Mouse (Mus musculus) C2C12 (cell line): Measurements from ENCODE around the gene Olfr1262. TPM values are rescaled to one million over a fixed set of nuclear protein-coding genes. Genes with fewer than 3 reads are reported as not detected.

ENCODE experiments used
- H3K27me3 ChIP-seq: one replicate; pipeline ENCODE4 v1.6.1; 2011; ENCODE audit not compliant: control insufficient read depth, insufficient read depth, insufficient read length
- H3K36me3 ChIP-seq: one replicate; pipeline ENCODE4 v1.6.1; 2011; ENCODE audit not compliant: control insufficient read depth, insufficient read depth
- H3K4me3 ChIP-seq: one replicate; pipeline ENCODE4 v1.5.1; 2011; ENCODE audit warnings: mild to moderate bottlenecking, control low read depth; ENCODE audit not compliant: poor library complexity, insufficient read depth, severe bottlenecking
- H3K79me2 ChIP-seq: one replicate; pipeline ENCODE4 v1.6.1; 2011; ENCODE audit not compliant: control insufficient read depth, insufficient read depth
- H3K79me3 ChIP-seq: one replicate; pipeline ENCODE4 v1.6.1; 2011; ENCODE audit warnings: low read depth, control low read depth
- H3ac ChIP-seq: one replicate; pipeline ENCODE3; 2011; ENCODE audit warnings: low read depth; ENCODE audit not compliant: control insufficient read depth, insufficient read length
- CEBPB ChIP-seq: IDR thresholded peaks from one replicate; pipeline ENCODE4 v1.6.1; 2011; ENCODE audit warnings: low read depth, mild to moderate bottlenecking, control low read depth, moderate library complexity
- CTCF ChIP-seq: IDR thresholded peaks from one replicate; pipeline ENCODE4 v1.5.1; 2011; ENCODE audit not compliant: control insufficient read depth, insufficient read depth, insufficient read length
- FOSL1 ChIP-seq: IDR thresholded peaks from one replicate; pipeline ENCODE4 v1.8.0; 2011; ENCODE audit warnings: mild to moderate bottlenecking, low read length; ENCODE audit not compliant: poor library complexity, insufficient read depth, severe bottlenecking
- MAX ChIP-seq: IDR thresholded peaks from one replicate; pipeline ENCODE4 v1.6.1; 2011; ENCODE audit warnings: mild to moderate bottlenecking, control low read depth
- MYOD1 ChIP-seq: IDR thresholded peaks from one replicate; pipeline ENCODE4 v1.6.1; 2011; ENCODE audit warnings: low read depth; ENCODE audit not compliant: control insufficient read depth, insufficient read length
- MYOG ChIP-seq: IDR thresholded peaks from one replicate; pipeline ENCODE4 v1.6.1; 2011; ENCODE audit not compliant: control insufficient read depth, insufficient read length; ENCODE audit errors: extremely low read depth
- USF1 ChIP-seq: IDR thresholded peaks from one replicate; pipeline ENCODE4 v1.6.1; 2011; ENCODE audit warnings: low read depth, mild to moderate bottlenecking, control low read depth, moderate library complexity
- long read RNA-seq, 2 experiments: library from polyadenylated mRNA; unstranded; transcript quantifications; one replicate each; pipeline ENCODE4 v2.0.0; 2019 to 2020
- polyA plus RNA-seq: library from polyadenylated mRNA; unstranded; fragments of >200 nt; fragmentation: generic; extraction: Trizol; gene quantifications from one replicate; pipeline ENCODE4 v1.2.1, GENCODE M21; 2012; ENCODE audit warnings: missing spikeins

Gene Olfr1262
- polyA plus RNA-seq, result not detected
- long read RNA-seq, experiment 1, result 0 reads
- long read RNA-seq, experiment 2, result 0 reads

GRCm38 (mm10) chr2:89999845-90000244 lies at the start of gene Olfr1262:
Olfr1262 (plus strand) TSS chr2:90000145.
- no peak for TF ChIP-seq MYOG
- no peak for TF ChIP-seq CEBPB
- no peak for TF ChIP-seq MAX
- no peak for TF ChIP-seq CTCF
- TF ChIP-seq FOSL1, result no peak
- no peak for TF ChIP-seq MYOD1
- TF ChIP-seq USF1, result no peak
- Histone ChIP-seq H3K79me3 (no peaks in the 10 kb centered on the region), H3K79me2 (no peaks in the 10 kb centered on the region), H3K4me3 (no peak within 1 kb of the TSS), H3K27me3 (no peaks in the 10 kb centered on the region), H3K36me3 (no peaks in the 10 kb centered on the region), H3ac (no peak within 1 kb of the TSS)

DNA sequence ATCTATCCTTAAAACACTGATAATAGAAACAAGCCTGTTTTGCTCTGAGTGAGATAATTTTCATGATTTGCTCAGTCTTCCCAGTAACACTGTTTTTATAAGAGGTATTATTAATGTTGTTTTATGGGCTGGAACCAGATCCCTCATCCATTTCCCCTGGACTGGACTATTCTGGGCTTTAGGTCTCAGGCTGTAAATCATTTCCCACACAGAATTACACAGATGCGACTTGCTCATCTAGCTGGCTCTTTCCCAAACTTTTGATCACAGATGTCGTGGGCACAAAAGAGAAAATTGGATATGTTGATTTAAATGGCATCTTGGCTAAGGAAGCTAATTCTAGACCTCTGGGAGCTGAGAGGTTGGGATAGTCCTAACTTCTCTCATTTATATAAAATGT lies 25.8 kb upstream of the Olfr1262 start, which contains the start of gene Olfr1260:
Gene Olfr1260, plus strand, starts transcription at position 157 of the 400 bp plus-strand sequence.
- no peaks in the 10 kb centered on the region for H3K36me3 ChIP-seq
- H3ac ChIP-seq, result no peak within 1 kb of the TSS
- H3K27me3 ChIP-seq, result no peaks in the 10 kb centered on the region
- no peak for TF ChIP-seq USF1
- TF ChIP-seq CTCF, result no peak
- TF ChIP-seq MYOG, result no peak
- TF ChIP-seq MYOD1, result no peak
- TF ChIP-seq CEBPB, result no peak
- no peak for TF ChIP-seq FOSL1
- TF ChIP-seq MAX, result no peak
- no peaks in the 10 kb centered on the region for H3K79me3 ChIP-seq
- H3K79me2 ChIP-seq, result no peaks in the 10 kb centered on the region
- H3K4me3 ChIP-seq, result no peak within 1 kb of the TSS

DNA sequence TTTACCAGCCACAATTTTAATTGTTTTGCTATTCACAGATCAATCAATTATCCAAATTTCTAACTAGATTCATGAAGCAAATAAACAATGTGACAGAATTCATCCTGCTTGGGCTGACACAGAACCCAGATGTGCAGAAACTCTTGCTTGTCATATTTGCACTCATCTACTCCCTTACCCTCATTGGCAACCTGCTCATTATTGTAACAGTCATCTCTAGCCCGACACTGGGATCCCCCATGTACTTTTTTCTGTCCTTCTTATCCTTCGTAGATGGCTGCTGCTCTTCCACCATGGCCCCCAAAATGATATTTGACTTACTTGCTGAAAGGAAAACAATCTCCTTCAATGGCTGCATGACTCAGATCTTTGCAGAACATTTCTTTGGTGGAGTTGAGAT lies 22.2 kb upstream of the Olfr1262 start:
- H3K36me3 ChIP-seq, result no peaks in the 10 kb centered on the region
- H3K79me2 ChIP-seq, result no peaks in the 10 kb centered on the region
- no peak overlapping the region for H3K4me3 ChIP-seq
- TF ChIP-seq CTCF (no peak), MYOD1 (no peak), USF1 (no peak), CEBPB (no peak), FOSL1 (no peak), MYOG (no peak), MAX (no peak)
- no peaks in the 10 kb centered on the region for H3K27me3 ChIP-seq
- no peaks in the 10 kb centered on the region for H3K79me3 ChIP-seq
- H3ac ChIP-seq, result no peak overlapping the region

DNA sequence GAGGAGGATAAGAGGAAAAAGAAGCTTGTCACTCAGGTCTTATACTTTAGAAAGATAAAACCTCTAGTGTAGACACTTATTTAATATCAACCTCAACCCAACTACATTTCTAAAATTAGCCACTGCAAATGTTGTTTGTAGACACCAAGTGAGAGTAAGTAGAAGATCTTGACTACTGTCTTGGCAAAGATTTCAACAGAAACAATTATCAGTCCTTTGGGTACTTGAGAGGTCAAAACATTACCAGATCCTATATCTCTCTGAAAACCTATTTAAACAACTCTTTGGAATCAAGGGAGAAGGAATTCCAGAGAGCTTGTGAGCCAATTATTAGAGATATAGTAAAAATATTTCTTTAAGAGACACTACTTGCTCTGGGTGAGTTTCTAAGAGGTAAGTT lies 9.0 kb upstream of the Olfr1262 start, which contains the start of gene Olfr1261:
Gene Olfr1261, plus strand, starts transcription at position 301 of the 400 bp plus-strand sequence.
- Histone ChIP-seq H3K27me3 (no peaks in the 10 kb centered on the region), H3K79me3 (no peaks in the 10 kb centered on the region), H3K79me2 (no peaks in the 10 kb centered on the region), H3K4me3 (no peak within 1 kb of the TSS), H3ac (no peak within 1 kb of the TSS), H3K36me3 (no peaks in the 10 kb centered on the region)
- TF ChIP-seq MYOG (no peak), CTCF (no peak), MAX (no peak), USF1 (no peak), CEBPB (no peak)

DNA sequence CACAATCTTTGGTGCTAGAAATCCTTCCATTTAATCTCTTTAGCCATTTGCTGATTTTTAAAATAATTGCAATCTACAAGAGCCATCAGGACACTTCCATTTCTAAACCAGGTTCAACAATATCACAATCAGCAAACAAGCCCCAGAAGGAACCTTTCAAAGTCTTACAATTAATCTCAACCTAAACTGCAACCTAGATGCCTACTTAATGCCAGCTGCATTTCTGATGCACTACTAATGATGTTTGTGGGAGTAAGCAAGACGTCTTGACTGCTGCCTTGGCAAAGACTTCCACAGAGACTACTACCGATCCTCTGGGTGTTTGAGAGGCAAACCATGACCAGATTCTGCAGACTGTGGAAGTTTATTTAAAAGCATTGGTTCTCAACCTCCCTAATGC lies 11.9 kb downstream of the Olfr1262 start, which contains the start of gene Olfr1263:
Gene Olfr1263, plus strand, starts transcription at position 301 of the 400 bp plus-strand sequence.
- no peak for TF ChIP-seq CTCF
- no peak for TF ChIP-seq MAX
- no peak for TF ChIP-seq FOSL1
- no peak for TF ChIP-seq MYOD1
- TF ChIP-seq MYOG, result no peak
- TF ChIP-seq CEBPB, result no peak
- TF ChIP-seq USF1, result no peak
- Histone ChIP-seq H3K79me3 (no peaks in the 10 kb centered on the region), H3K79me2 (no peaks in the 10 kb centered on the region), H3K36me3 (no peaks in the 10 kb centered on the region), H3ac (no peak within 1 kb of the TSS), H3K4me3 (no peak within 1 kb of the TSS), H3K27me3 (no peaks in the 10 kb centered on the region)

GRCm38 (mm10) chr2:90025477-90025876 lies 25.5 kb downstream of the Olfr1262 start, which contains the start of gene Olfr1264:
Olfr1264 (minus strand) TSS chr2:90025577.
- Histone ChIP-seq H3K27me3 (no peaks in the 10 kb centered on the region), H3ac (no peak within 1 kb of the TSS), H3K36me3 (no peaks in the 10 kb centered on the region), H3K79me3 (no peaks in the 10 kb centered on the region), H3K4me3 (no peak within 1 kb of the TSS), H3K79me2 (no peaks in the 10 kb centered on the region)
- TF ChIP-seq CTCF, result no peak
- no peak for TF ChIP-seq USF1
- no peak for TF ChIP-seq MYOG
- no peak for TF ChIP-seq CEBPB
- TF ChIP-seq MYOD1, result no peak
- TF ChIP-seq FOSL1, result no peak
- TF ChIP-seq MAX, result no peak
